Mouse (Mus musculus) gastrocnemius, adult 8-10 months (tissue): ENCODE measurements at regions not wholly inside any gene's neighbourhood (a gene's known extent, or its start where the extent isn't known, plus 50 kb on each side); places are given as distances from the start of the nearest gene placed in this dataset.

Experiments used
- DNase-seq, 2 experiments: peaks; one replicate each; pipeline ENCODE4 v3.0.0; 2022; ENCODE audit warnings: low spot score in 2 of 2

- no peak for DNase-seq
These were observed 255.3 kb downstream of the Med13l start for GRCm38 (mm10) chr5:118815783-118816182.

DNA sequence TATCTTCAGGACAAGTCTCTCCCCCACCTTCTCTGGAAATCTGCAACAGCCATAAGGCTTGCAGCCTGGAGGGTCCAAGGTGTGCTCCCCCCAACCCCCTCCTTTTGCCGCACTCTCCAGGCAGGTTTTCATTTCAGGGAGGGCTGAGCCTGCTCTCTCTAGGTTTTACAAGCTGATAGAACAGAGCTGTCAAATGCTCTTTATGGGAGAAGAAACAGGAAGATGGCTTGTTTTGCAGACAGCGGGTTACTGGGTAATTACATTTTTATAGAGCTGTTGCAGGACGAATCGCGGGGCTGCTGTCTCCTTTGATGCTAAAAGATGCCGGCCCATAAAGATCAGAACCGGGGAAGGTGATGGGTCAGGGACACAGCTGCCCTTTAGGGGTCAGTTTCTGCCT, 257.8 kb downstream of the Med13l start:
- DNase-seq: no peak

GRCm38 (mm10) chr5:118824791-118825190, 264.3 kb downstream of the Med13l start:
- DNase-seq: peak in 1 of 2 experiments; percentile 27

DNA sequence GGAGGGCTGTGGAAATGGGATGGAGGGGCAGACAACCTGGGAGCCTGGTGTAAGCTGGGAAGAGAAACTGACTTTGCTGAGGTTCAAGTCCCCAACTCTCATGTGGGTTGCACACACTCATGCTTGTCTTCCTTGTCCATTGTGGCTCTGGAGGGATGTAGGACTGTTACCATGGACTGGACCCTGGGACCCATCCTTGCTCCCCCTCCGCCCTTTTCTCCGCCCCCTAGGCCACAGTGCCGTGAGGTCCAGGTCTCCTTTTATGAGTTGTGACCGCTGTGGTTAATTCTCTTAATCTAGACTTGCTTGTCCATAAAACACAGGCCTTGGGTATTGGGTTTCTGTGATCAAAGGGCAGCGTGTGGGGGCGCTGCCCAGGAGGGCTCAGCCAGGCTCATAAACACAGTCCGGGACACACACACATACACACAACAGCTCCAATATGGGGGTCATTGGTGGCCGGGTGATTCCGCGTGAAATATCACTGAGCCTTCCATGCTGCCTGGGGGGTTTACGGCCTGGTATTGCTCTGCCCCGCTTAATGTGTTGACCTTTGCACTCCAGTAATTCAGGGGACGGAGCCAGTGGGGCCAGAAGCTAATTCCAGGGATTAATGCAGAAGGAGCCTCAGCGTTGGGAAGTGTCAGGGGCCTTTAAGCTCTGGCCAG, 268.7 kb downstream of the Med13l start:
- no peak for DNase-seq

DNA sequence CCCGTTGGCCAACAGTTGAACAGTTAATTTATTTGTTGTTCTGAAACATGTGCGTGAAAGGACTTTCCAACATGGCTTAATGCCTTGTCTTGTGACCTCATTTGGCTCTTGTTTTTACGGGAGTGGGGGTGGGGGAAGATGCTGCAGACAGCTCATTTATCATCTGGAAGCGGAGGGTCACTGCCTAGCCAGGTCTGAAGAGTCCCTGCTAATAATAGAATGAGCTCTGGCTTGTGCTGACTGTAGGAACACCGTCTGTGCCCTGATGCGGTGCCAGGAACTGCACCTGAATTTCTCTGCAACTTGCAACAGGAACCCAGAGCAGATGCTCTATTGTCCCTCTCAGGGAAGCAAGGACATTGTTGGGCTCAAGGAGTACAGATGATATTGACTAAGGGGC, 272.2 kb downstream of the Med13l start:
- peak; percentile 26 to 65 for DNase-seq

GRCm38 (mm10) chr5:118834129-118834528, 273.6 kb downstream of the Med13l start:
- DNase-seq: no peak

DNA sequence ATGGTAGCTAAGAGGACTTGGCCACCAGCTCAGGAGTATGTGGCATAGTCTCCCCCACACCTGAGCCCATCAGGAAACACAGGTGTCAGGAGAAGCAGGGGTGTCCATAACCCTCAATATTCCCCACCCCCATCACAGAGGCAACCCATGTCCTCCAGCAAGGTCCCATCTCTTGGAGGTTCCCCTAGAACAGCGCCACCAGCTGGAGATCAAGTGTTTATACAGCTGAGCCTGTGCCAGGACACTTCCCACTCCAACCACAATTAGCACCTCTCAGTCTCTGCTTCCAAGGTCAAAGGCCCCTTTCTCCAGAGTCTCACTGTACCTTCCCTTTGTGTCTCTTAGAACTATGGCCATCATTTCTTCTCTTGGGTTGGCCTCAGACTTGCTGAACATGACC, 276.5 kb downstream of the Med13l start:
- no peak for DNase-seq

DNA sequence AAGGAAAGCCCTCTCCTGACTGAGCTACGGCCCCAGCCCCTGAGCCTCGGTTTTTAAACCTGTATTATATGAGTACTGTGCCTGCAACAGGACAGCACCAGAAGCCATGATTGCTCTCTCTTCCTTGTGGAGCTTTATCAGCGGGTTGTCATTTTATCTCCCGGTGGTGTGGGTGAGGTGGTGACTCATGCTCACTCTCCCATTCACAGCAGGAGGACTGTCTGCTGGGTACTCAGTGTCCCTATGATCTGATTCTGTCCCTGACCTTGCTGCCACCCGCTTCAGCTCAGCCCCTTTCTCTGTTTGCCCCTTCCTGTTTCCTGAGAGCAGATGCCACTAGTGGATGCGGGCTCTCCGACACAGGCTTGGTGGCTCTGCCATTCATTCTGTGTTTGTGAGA, 277.9 kb downstream of the Med13l start:
- DNase-seq: no peak

- DNase-seq: no peak
These were observed 279.4 kb downstream of the Med13l start for GRCm38 (mm10) chr5:118839916-118840315.

DNA sequence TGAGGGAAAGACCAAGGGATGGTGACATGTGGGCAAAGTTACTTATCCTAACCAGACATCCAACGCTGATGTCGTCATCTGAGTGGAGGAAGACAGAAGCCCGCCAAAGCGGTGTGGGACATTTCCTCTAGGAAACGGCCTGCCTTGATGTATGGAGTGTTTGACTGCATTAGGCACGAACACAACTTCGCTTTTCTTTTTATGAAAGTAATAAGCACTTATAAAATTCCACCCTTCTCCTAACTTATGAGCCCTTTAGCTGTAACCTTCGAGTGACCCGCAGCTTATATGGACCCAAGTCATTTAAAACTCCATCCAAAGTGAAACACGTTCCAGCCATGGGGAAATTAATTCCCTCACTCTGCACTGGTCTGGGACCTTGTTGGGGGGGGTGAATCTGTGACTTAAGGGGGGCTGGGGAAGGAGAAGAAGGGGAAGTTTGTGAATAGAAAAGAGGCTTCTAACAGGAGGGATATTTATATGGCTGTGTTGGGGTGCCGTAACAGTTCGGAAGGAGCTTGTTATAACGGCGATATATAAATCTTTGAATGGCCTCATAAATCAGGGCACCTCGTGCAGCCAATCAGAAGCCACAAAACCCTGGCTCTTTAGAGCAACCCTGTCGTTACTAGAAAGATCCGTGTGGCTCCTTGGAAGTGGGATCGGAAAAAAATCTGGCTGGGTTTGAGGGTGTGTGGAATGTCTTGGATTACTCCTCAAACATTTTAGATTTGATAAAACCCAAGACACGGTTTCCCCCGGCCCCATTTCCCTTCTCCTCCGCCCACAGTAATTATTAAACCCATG, 280.9 kb downstream of the Med13l start:
- no peak for DNase-seq

- DNase-seq: no peak
These were observed 281.5 kb downstream of the Med13l start for GRCm38 (mm10) chr5:118842017-118842396.

GRCm38 (mm10) chr5:118857001-118857400, 296.5 kb downstream of the Med13l start:
- no peak for DNase-seq

GRCm38 (mm10) chr5:118861143-118861847, 300.8 kb downstream of the Med13l start:
- no peak for DNase-seq

- no peak for DNase-seq
These were observed 307.0 kb downstream of the Med13l start for GRCm38 (mm10) chr5:118867511-118867910.

DNA sequence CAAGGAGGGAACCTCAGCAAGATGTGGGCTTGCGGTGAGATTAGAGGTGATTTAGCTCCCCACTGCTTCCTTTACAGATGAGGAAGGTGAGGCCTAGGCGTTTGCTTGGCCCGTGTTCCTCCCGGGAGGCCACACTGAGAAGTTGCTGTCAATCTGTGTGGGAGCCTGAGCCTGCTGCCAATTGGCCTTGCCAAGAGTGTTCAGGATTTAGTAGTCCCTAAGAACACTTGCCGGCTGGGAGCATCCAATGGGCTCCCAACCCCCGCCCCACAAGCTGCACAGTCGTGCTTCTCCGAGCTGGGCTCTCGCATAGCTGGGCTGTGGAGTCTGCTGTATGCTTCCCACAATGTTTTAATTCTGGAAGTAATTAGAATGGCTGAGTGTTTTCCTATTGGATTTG, 308.9 kb downstream of the Med13l start:
- DNase-seq: peak; percentile 10 to 30

- no peak for DNase-seq
These were observed 313.4 kb downstream of the Med13l start for GRCm38 (mm10) chr5:118873871-118874270.

DNA sequence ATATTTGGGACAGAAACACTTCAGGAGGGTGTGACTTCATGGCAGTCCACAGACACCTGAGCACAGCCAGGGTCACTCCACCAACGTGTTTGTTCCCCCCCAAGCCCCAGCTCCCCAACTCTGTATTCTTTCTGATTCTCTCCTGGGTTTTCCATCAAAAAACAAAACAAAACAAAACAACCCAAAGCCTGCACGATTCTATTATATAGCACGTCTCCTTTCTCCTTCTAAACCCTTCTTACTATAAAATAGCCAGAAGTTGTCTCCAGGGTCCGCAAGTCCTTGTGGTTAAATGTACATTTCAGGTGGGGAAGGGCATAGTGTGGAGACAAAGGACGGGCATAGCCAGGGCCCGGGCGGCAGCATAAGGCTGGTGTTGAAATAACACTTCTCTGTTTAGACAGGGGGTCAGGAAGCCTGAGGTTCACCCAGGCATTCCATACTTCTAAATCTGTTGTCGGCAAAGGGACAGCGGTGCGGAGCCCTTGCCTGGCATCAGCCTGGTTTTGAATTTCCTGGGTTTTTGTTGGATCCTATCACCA, 314.7 kb downstream of the Med13l start:
- DNase-seq: no peak

- DNase-seq: no peak
These were observed 316.3 kb downstream of the Med13l start for GRCm38 (mm10) chr5:118876586-118877312.

DNA sequence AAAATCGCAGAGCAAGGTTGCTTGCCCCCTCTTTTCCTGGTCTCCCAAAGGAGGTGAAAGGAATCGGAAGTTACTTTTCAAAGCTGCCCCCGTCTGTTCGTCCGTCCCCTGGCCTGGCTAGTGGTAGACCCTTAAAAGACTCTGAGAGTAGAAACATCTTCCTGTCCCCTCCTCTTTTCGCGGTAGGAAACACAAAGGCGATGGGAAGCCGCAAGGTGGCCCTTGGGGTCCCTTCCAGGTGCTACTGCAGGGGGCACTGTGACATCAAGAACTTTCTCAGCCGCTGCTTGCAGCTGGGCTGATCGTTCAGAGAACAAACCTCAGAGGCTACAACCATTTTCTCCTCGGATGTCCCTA, 316.8 kb downstream of the Med13l start:
- no peak for DNase-seq

- no peak for DNase-seq
These were observed 317.4 kb downstream of the Med13l start for GRCm38 (mm10) chr5:118877831-118878230.

DNA sequence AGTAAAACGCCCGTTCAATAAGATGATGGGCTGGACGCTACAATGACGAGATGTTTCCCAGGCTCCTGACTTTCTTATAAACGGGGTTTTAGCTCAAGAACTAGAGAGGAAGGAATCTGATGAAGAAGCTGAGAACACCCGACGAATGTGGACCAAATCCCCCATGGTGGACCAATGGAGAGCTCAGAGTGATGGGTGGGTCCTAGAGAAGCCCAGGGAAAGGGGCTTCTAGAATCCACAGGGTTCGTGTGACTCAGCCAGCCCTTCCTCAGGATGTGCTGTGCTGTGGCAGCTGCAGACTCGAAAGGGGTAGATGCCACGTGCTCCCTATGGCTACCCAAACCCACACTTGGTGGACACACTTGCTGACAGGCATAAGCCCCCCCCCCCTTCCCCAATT, 318.2 kb downstream of the Med13l start:
- no peak for DNase-seq
